Mouse (Mus musculus) T-helper 2 cell (primary cell): ENCODE measurements around the gene H2-Ob.

Experiments
- in situ Hi-C: fragments of 300-600 bp; cut with MboI, MseI; formaldehyde crosslinking; loops from one replicate; pipeline ENCODE4 v1.15.1; 2025; ENCODE audit warnings: high pct_unique_total_duplicates

The H2-Ob gene

GRCm38 (mm10) chr17:34238706-34239105, at the start of gene H2-Ob:
H2-Ob (plus strand) TSS chr17:34238903.
- in situ Hi-C loops = no loop called here

DNA sequence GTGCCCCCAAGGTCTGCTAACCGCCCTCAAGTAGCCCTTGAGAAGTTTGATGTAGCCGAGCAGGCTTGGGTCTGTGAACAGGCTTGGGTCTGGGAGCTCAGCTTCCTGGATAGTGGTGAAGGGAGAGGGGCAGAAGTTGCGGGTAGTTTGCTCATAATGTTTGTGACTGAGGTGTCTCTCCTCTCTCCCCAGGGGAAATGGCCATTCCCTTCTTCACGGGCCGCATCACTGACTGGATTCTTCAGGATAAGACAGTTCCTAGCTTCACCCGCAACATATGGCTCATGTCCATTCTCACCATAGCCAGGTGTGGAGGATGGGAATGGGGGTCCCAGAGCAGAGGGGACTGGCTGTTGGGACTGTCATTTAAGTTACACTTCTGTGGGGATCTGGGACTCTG, 49.7 kb upstream of the H2-Ob start:
- in situ Hi-C loops = no loop called here

GRCm38 (mm10) chr17:34192852-34193251, 45.9 kb upstream of the H2-Ob start:
- in situ Hi-C loops = loop anchor here (10.0 kb wide), 2 partner anchors 238 to 508 kb away; partner anchors contain the start of genes B3galt4, Hnrnpm, Rps18 and Vps52

- in situ Hi-C loops = loop anchor here (10.0 kb wide), 2 partner anchors 239 to 509 kb away; partner anchors contain the start of genes B3galt4, Hnrnpm, Rps18 and Vps52
Measured at GRCm38 (mm10) chr17:34193468-34193867, 45.2 kb upstream of the H2-Ob start.

DNA sequence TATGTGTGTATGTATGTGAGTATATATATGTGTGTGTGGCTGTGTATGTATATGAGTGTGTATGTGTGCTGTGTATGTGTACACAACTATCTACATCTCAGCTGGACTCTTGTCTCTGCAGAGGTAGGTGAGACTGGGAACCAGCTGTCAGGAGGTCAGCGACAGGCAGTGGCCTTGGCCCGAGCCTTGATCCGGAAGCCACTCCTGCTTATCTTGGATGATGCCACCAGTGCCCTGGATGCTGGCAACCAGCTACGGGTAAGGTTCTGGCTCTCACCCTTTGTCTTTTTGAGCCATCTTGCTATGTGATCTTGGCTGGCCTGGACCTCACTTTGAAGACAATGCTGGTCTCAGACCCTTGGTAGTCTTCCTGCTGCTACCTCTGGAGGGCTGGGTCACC, 44.0 kb upstream of the H2-Ob start:
- in situ Hi-C loops = loop anchor here (10.0 kb wide), 2 partner anchors 240 to 510 kb away; partner anchors contain the start of genes B3galt4, Hnrnpm, Rps18 and Vps52

DNA sequence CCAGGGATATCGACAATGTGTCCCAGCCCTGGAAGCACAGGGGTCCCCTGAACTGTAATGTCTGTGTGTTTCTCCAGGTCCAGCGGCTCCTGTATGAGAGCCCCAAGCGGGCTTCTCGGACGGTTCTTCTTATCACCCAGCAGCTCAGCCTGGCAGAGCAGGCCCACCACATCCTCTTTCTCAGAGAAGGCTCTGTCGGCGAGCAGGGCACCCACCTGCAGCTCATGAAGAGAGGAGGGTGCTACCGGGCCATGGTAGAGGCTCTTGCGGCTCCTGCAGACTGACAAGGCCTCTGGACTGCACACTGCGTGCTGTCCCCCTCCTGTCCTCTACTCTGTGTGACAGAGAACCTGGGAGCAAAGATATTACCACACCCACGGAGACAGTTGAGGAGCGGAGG, 42.2 kb upstream of the H2-Ob start:
- in situ Hi-C loops = loop anchor here (10.0 kb wide), 2 partner anchors 242 to 512 kb away; partner anchors contain the start of genes B3galt4, Hnrnpm, Rps18 and Vps52

- in situ Hi-C loops = loop anchor here (10.0 kb wide), 2 partner anchors 242 to 512 kb away; partner anchors contain the start of genes B3galt4, Hnrnpm, Rps18 and Vps52
Measured at GRCm38 (mm10) chr17:34196941-34197894, 41.5 kb upstream of the H2-Ob start, which contains the start of gene Psmb8. Psmb8 (plus strand) TSS chr17:34197721.

DNA sequence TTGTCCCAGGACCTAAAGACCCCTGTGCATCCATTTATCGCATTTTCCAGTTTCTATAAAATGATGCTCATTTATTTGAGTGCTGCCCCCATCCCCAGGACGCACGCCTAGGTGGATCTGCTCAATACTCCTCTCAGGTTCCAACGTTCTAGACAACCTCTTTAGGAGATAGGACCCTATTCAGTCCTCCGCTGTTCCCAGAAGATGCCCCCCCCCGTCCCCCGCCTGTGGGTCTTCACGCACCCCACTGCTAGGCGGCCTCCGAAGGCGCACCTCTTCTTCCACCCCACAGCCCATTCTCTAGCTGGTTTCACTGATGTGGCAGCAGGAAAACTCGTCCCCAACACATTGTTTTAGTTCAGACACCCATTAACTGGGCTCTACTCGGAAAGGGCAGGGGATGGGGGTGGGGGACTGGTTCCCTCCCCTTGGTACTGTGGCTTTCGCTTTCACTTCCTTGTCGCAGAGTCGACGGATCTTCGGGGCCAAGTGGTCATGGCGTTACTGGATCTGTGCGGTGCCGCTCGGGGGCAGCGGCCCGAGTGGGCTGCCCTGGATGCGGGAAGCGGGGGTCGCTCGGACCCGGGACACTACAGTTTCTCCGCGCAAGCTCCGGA, 40.7 kb upstream of the H2-Ob start:
- in situ Hi-C loops = loop anchor here (10.0 kb wide), 2 partner anchors 243 to 513 kb away; partner anchors contain the start of genes B3galt4, Hnrnpm, Rps18 and Vps52

DNA sequence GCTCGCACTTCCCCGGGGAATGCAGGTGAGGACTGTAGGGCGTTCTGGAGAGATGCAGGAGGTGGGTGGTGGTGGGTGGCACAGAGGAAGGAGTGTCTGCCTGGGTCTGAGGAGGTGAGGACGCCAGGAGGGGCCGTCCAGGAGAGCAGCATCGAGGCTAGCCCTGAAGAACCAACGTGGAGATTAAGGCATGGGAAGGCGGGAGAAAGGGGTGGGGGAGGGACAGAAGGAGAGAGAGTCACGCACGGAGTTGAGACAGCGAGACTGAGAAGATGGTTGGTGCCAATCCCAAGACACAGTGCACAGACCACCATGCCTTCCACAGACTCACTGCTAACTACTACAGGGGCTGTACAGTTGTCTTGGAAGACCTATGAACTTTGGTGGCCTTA, 40.2 kb upstream of the H2-Ob start:
- in situ Hi-C loops = loop anchor here (10.0 kb wide), 2 partner anchors 244 to 514 kb away; partner anchors contain the start of genes B3galt4, Hnrnpm, Rps18 and Vps52

- in situ Hi-C loops = loop anchor here (10.0 kb wide), 2 partner anchors 244 to 514 kb away; partner anchors contain the start of genes B3galt4, Hnrnpm, Rps18 and Vps52
Measured at GRCm38 (mm10) chr17:34199050-34199619, 39.6 kb upstream of the H2-Ob start.

GRCm38 (mm10) chr17:34200047-34200446, 38.7 kb upstream of the H2-Ob start:
- in situ Hi-C loops = no loop called here

- in situ Hi-C loops = no loop called here
Measured at GRCm38 (mm10) chr17:34200772-34201505, 37.8 kb upstream of the H2-Ob start.

- in situ Hi-C loops = no loop called here
Measured at GRCm38 (mm10) chr17:34201506-34202055, 37.1 kb upstream of the H2-Ob start.

DNA sequence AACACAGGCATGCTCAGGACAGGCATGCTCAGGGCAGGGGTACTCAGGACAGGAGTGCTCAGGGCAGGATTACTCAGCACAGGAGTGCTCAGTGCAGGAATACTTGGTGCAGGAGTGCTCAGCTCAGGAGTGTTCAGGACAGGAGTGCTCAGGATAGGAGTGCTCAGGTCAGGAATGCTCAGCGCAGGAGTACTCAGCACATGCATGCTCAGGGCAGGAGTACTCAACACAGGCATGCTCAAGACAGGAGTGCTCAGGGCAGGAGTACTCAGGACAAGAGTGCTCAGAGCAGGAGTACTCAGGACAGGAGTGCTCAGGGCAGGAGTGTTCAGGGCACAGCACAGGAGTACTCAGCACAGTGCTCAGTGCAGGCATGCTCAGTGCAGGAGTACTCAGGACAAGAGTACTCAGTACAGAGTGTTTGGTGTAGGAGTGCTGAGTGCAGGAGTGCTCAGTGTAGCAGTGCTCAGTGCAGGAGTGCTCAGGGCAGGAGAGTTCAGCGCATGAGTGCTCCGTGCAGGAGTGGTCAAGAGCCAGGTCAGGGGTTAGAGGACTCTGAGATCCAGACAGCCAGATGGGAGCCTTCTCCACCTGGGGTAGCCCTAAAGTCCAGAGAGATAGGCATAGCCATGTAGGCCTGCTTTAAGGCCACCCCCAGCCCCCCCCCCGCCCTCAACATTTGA, 35.8 kb upstream of the H2-Ob start:
- in situ Hi-C loops = no loop called here

GRCm38 (mm10) chr17:34203444-34203843, 35.3 kb upstream of the H2-Ob start, which contains the start of gene Tap2:
Tap2 (plus strand) TSS chr17:34203527.
- in situ Hi-C loops = no loop called here

DNA sequence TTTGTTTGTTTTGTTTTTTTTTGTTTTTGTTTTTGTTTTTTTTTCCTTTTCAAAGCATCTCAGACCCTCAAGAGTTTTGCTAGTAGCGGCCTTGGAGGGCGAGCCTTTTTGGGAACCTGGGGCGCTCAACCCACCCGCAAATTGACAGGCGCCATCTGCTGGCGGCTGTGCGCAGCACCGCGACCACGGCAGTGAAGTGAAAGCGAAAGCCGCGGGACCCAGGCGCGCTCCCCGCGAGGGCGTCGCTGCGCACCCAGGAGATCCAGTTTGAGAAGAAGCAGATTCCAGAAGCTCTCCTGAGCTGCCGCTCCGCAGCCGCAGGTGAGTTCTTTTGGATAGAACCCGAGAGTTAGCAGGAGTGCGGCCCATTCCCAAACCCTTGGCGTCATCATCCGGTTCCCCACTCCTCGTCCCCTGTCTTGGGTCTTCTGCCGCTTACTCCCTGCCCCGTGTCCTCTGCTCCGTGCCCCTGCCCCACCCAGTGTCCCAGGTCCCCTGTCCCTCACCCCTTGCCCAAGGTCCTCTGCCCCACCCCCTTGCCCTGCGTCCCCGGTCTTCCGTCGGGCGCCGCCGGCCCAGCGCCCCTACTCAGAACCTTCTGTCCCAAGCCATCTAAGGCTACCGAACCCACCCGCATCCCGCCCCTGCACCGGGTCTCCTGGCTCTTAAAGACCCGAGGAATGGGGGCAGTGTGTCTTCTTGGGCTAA, 34.2 kb upstream of the H2-Ob start:
- in situ Hi-C loops = no loop called here

GRCm38 (mm10) chr17:34205021-34205745, 33.5 kb upstream of the H2-Ob start:
- in situ Hi-C loops = no loop called here

GRCm38 (mm10) chr17:34205746-34206176, 32.9 kb upstream of the H2-Ob start:
- in situ Hi-C loops = no loop called here
